Mouse (Mus musculus): ENCODE data around the gene Zfhx3.

The Zfhx3 gene

DNA sequence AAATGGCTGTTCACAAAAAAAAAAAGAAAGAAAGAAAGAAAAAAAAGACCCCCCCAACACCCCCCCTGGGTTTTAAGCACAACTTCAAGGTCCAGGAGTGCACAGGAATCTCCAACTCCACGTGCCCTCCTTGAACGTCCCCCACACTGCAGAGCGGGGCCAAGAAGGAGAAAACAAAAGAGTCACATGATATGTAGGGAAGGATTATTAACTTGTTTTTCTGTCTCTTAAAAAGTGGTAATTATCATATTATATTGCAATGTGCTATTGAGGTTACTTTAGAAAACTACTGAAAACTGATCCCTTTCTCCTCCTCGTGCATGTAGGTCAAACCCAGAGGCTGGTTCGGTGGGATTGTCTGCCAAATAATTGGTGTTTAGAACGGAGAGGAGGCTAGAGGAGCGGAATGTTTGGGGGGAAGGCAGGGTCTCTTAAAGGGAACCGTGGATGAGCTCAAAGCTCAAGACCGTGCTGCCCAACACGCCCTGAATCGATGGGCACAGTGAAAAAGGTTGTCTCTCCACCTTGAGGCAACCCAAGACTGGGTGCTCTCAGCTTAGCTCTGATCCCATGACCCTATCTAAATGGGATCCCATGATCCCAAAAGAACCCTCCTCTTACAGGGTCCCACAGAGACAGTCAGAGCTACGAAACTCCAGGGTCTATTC lies 612.3 kb downstream of the Zfhx3 start:
- no peak for DNase-seq

DNA sequence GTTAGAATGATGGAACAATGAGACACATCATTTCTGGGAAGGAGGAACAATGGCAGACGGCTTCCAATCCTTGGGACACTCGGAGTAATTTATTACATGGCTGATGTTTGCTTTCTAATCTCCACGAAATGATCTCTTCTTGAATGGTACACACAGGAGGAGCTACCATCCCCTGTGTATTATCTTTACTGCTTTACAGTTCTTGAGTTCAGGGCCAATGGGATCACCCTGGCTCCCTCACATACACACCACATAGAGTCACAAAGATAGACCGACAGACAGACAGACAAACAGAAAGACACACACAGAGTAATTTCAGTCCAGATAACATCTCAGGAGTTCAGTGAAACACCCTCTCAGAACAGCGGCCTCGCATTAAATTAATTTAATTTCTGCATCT lies 621.0 kb downstream of the Zfhx3 start:
- no peak for DNase-seq

DNA sequence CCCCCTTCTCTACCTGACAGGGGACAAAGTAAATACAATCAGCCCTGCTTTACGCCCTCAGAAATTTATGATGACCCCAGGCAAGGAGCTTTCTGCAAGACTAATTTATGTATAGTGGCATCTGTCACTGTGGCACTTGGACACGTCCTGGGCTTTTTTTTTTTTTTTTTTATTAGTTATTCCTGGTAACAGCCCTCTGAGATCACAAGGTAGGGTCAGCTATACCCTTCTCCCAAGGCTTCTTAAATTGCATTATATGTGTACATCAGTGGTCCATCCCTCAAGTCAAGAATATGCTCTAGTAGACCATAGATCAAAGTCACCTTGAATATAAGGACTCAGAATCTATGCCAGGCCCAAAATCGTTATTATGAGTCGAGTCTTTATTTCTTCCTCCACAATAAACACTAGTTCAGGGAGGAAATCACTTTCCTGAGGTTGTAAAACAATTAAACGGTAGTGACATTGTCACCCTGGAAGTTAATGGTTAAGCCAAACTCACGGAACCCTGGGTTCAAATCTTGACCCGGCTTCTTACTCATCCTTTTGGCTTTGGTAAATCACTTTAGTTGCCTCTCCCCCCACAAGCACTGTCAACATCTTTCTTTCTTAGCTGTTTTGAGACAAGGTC lies 621.6 kb downstream of the Zfhx3 start:
- no peak for DNase-seq

DNA sequence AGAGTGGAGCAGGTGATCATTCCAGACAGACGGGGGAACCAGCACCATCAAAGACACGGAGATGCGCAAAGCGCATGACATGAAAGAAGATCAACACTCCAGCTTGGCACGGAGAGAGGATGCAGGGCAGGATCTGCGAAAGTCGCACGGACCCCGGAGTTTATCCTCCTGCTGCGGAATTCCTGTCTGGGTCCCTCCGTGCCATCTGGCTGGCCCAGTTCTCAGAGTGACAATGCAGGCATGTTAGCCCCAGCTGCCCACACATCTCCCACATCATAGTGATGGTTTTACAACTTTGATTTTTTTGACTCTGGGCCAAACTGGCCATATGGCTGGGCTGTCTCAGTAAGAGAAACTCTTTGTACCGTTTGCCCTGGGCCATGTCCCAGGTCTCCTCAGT lies 623.6 kb downstream of the Zfhx3 start:
- peak; percentile 59 for DNase-seq

DNA sequence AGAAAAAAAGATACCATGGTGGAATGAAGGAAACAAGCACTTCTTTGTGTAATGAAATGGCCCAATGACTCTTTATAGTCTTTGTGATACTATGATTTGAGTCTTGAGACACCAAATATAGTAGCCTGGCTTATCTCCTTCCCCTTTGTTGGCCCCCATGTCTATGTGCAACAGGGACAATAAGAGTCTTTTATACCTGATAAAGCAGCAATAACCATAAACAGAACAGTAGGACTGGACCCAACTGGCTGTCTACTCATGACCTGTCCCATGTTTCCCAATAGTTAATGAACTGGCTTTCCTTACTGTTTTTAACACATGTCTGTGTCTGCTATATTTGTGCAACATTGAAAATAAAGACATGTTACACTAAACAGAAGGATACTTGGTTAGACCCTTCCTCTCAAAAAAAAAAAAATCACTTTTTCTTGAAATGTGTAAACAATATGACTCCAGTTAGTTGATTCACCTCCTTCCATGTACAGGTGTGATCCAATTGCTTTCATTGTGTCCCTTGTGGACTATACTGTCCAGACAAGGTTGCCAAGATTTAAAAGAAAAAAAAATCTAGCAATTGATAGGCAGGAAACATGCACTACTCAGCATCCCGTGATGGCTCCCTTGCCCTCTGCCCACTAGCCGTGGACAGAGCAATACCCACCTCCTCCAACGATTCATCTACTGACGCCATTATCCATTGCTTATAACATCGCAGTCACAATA lies 631.0 kb downstream of the Zfhx3 start:
- DNase-seq: no peak

DNA sequence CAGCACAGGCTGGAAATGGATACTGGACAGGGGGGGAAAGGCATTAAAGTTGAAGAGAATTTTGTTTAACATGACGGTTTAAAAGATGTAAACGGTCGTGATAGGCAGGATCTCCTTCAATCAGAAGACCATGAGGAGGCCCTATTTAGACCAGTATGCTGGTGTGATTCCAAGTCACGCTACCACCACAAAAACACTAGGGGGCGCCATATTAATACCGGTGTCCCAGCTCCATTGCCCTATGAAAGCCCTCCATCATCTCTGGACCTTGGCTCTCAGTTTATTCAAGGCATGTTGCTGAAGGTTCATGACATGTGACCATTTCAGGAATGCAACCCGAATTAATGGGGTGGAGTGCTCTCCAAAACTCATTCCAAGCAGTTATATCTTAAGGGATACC lies 631.7 kb downstream of the Zfhx3 start:
- DNase-seq: peak; percentile 5

DNA sequence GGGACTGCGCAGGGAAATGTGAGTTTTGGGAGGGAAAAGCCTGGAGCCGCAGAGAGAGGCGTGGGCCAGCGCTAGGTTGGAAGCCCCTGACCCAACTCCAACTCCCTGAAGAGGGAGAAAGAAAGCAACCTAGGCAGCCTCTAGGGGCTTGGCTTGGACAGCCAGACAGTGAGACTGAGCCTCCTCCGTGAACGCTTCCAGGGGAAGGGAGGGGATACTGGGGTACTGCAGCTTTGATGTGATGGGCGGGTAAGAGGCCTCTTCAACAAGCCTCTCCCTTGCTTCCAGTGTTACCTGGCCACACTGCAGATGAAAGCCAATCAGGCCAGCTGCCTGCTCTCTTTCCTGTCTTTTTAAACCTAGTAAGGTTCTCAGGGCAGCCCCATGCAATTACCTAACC lies 635.1 kb downstream of the Zfhx3 start:
- DNase-seq: no peak

DNA sequence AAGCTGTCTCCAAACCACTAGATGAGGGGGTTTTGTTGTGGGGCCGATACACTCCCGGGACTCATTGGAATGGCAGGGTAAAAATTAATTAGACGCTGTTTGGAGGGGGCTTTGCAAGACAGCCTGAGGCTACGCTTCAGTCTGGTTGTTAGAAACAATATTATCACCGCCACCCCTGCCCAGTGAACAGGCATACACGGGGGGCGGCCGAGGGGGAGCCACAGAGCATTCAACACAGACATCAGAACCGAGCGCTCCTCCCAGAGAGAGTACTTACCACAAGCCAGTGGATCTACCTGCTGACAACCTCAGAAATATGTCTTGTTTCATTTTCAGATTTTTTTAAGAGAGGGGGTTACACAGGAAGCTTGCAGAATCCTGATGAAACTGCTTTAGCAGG lies 635.9 kb downstream of the Zfhx3 start:
- no peak for DNase-seq

DNA sequence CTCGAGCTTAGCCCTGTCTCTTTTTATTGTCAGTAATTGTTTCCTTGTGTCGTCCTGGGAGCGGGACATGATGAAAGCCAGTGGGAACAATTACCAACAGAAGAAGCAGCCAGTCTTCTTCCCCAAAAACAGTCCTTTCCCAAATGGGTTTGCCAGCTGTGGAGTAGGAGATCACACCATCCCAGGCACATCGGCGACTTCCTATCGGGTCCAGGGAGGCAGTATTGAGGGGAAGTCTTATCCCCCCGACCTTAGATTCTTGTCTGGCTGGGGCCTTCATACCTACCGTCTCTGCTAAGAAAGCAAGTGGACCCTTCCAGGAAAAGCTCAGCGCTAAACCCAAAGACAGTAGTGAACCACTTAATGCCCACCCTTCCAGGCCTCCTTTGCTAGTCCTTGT lies 637.4 kb downstream of the Zfhx3 start:
- no peak for DNase-seq

DNA sequence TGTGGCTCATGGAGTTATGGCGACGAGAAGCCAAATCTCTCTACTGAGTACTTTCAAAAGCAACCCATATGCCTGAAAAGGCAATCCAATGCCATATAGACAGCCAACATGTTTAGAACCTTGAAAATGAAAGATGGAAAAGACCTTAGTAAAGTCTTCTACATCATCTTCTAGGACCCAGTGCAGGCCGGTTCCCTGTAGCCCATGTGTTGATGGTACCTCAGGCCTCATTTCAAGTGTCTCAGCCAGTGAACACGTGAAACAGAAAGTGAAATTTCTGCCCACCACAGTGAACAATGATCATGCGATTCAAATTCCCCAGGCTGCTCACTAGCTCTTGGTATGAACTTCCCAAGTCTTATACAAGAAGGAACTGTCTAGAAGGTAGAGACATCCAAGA lies 637.9 kb downstream of the Zfhx3 start:
- no peak for DNase-seq

DNA sequence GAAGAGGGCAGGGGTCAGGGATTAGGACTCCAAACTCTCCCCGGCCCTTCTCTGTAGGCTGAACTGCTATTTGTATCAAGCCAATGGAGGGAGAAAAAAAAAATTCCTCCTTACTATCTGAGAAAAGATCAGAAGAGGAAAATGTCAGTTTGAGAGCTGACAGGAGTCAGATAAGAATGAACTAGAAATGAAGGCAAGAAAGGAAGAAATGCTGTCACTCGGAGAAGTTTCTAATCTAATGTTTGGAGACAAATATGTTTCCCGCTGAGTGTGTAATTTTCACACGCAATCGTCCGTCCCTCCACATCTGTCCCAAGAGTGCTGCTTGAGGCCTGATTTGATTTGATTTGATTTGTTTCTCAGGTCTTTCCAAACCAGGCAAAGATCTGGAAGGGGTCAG lies 639.1 kb downstream of the Zfhx3 start:
- DNase-seq: no peak

DNA sequence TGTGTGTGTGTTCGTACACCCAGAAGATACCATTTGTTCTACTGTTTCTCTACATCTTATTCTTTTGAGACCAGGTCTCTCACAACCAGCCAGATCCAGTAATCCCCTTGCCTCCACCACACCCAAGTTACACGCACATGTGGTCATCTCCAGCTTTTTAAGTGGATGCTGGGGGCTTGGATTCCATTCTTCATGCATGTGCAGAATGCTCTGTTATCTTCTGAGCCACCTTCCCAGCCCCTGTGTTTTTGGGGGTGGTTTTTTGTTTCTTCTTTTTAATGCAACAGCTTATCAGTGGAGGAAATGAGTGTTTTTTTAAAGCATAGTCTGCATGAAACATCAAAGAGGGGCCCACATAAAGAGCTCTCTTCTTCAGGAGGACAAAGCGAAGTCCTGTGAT lies 639.8 kb downstream of the Zfhx3 start:
- no peak for DNase-seq

DNA sequence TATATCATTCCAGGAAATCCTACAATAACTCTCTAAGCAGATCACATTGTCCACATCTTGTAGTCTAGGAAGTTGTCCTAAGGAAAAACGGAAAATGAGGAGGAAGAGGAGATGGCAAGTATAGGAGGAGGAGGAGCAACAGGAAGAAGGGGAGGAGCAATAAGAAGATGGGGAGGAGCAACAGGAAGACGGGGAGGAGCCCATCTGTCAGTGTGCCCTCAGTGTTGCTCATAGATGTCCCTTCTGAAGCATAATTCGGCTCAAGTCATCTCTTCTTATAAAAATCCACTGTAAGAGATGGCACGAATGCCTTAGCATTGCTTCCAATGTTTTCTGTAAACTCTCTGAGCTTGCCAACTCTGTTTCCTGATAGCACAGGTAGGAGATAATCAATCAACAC lies 640.8 kb downstream of the Zfhx3 start:
- DNase-seq: no peak

DNA sequence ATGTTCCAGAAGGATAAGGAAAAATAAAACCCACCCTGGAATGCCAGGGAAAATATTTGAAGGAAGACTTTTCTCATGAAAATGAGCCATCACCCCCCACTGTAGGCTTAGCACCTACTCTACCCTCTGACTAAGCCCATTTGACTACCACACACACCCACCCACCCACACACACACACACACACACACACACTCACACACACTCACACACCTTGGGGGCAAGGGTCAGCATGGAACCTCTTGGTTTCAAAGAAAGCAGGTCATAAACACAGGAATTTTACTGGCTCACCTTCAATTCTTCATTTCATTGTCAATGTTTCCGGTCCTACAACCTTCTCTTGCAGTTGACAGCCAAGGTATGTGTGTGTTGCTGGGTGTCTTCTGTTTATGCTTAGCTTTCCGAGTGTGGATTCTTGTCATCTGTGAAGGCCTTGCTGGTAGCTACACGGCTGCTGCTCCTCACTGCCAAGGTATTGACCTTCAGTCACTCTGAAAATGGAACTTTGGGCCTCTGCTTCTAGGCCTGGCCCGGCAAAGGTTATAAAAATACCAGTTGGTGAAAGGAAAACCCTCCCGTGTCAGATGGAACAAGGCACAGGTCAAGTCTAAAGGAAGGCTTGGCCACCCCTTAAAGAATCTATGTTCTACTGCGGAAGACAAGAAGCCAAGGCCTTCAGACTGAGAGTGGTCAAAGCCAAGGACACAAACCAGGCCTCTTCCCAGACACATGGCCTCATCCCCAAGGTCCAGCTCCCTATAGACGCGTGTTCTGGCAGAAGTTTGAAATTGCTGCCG lies 641.6 kb downstream of the Zfhx3 start:
- no peak for DNase-seq

DNA sequence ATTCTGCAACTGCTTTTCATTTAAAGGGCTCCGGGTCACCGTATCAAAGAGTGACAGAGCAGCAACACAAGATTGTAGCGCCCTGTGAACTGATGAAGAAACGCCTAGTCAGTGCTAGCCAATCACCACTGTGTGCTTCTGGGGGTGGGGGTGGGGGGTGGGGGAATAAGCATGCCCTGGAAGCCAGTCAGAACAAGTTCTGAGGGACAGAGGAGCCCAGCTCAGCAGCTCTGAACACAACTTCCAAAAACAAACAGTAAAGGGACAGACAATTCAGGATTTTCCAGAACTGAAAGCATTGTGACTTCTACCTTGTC lies 642.2 kb downstream of the Zfhx3 start:
- no peak for DNase-seq

DNA sequence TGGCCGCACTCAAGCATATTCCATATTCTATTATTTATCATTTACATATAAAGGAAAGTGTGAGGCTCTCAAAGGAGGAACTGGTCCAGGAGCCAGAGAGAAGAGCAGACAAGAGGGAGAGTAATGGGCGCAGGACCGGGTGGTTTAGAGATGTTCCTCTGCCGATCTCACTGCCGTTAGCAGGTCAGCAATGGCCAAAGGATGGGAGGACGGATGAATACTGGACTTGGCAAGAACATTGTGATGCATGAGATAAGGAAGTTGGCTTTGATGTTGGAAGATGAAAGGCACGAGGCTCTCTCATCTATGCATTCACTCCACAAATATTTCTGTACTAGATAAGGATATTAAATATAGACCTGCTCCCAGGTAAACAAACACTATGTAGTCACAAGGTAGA lies 648.6 kb downstream of the Zfhx3 start:
- DNase-seq: no peak

DNA sequence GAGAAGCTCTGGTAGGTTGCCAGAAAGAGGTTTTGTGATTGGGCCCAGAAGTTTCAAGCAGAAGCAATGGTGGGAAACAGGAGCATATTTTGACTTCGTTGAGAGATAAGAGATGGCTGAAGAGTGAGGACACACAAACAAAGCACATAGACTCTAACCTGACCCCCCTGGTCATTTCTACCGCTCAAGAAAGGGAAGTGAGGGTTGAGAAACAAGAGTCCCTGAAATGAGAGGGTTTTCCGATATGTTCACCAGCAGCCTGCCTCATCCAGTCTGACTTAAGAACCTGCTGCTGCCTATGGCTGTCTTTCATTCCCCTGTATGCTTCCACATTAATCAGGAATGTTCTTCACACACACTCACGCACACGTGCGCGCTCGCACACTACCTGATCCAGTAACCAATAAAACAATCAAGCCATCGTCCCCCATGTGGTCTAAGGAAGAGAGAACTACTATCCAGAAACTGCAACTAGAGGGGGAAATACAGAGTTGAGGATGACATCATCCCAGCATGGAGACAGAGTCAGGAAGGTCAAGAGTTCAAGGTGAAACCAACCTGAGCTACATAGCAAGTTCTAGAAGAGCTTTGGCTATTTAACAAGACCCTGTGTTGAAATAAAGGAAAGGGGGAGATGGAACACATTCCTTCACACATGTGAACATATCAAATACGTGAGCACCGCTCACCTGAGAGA lies 649.7 kb downstream of the Zfhx3 start:
- no peak for DNase-seq

DNA sequence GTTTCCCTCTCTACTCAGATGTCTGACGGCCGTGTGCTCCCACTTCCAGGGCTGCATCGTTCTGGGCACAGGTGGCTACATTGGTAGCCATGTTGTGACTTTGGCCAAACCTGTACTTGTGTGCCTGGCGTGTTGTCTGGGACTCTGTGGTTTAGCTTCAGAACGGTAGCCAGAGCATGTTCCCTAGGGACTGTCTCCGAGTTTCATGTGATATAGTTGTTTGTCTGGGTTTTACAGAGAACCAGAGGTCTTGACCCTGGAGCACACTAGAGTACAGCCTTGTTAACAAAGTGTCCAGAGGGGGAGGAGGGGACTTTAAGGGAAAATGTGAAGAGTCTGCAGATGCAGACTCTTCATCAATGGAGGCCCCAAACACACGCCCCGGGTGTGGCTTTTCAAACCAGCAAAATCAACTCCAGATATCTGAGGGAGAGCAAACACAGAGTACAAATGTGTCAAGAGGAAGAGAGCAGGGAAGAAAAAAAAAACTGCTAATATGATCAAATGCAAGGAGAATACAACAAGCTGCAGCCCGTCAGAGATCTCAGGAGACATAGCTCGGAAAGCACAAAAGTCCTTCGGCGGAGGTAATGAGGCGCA lies 650.6 kb downstream of the Zfhx3 start:
- DNase-seq: no peak

DNA sequence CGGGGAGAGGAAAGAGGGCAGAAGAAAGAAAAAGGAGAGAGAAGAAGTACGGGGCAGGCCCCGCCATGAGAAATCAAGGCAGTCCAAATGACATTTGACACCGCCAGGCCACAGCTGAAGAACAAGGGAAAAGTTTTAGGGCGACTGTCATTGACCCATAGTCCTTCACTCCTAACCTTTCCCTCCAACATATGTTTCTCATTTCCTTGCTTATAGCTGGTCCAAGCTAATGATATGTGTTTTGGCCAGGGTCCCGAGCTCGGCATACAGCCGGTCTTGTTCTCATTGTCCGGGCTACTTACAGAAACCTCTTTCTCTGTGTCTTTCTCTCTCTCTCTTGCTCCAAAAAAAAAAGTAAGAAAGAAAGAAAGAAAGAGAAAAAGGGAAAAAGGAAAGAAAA lies 651.4 kb downstream of the Zfhx3 start:
- DNase-seq: no peak

DNA sequence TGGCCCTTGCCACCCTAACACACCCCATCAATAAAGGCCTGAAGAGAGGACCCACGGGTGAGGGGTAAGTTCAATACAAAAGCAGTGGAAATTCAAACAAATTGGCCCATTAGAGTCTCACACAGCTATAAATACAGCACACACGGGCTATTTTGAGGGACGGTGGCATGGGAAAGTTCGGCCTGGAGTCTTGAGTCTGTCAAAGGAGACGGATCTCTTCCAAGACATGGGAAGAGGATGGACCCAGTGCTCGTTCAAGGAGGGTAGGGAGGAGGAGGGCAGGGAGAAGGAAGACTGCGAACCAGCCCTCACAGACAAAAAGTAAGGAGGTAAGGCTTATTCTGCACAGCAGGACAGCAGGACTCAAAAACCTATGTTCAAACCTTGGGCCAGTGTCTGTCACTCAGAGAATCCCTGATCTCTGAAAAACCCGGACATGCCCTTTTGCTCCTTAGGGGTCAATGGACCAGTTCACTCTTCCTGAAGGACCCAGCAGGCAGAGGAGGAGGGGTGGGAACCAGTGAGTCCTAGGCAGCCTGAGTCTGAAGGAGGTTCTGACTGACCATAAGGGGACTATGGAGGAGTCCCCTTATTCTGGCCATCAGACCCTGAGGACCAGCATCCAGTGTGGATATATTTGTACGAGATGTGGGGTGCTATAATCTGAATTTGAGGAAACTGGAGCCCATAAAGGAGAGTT lies 652.1 kb downstream of the Zfhx3 start:
- DNase-seq: no peak

DNA sequence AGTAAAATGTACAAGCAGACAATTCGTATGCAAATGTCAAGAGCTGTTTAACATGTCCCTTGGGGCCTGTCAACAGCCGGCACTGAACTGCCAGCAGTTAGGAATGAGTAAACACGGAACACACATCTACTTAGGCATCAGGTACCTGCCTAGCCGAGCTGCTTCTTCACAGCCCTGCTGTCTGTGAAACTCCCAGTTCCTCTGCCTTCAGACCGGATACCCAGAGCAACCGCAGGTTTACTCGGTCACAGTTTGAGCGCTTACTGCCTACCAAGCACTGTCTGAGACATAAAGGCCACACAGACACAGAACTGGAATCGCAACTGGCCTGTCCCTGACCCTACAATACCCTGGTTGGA lies 652.6 kb downstream of the Zfhx3 start:
- no peak for DNase-seq
